Mouse (Mus musculus) forebrain, embryonic 15.5 days (tissue): ENCODE data around the gene 2510039O18Rik. TPM values are rescaled to one million over a fixed set of nuclear protein-coding genes. Genes with fewer than 3 reads are reported as not detected.
A peak's percentile ranks its signal among the peaks of the same experiment; 100 is the strongest.

Experiments
- ATAC-seq: fragments of 200-750 bp; cut with Nextera tagmentation; replicated peaks from 2 replicates; pipeline ENCODE4 v1.8.0; 2017; ENCODE audit warnings: mild to moderate bottlenecking, moderate TSS enrichment, moderate library complexity
- H3K27ac ChIP-seq: fragments of 300-500 bp; sonication (generic); replicated peaks from 2 replicates; pipeline ENCODE4 v1.5.1; 2015; ENCODE audit warnings: mild to moderate bottlenecking, inconsistent platforms
- H3K27me3 ChIP-seq: fragments of 300-500 bp; sonication (generic); 2 replicates; pipeline ENCODE4 v1.6.1; 2015; ENCODE audit warnings: inconsistent platforms
- H3K36me3 ChIP-seq: fragments of 300-500 bp; sonication (generic); 2 replicates; pipeline ENCODE4 v1.6.1; 2015; ENCODE audit warnings: mild to moderate bottlenecking, inconsistent platforms
- H3K4me1 ChIP-seq: fragments of 300-500 bp; sonication (generic); 2 replicates; pipeline ENCODE4 v1.6.1; 2015; ENCODE audit warnings: inconsistent platforms
- H3K4me2 ChIP-seq: fragments of 300-500 bp; sonication (generic); replicated peaks from 2 replicates; pipeline ENCODE4 v1.6.1; 2015; ENCODE audit warnings: mild to moderate bottlenecking, inconsistent platforms
- H3K4me3 ChIP-seq: fragments of 300-500 bp; sonication (generic); 2 replicates; pipeline ENCODE4 v1.5.1; 2015; ENCODE audit warnings: mild to moderate bottlenecking, inconsistent platforms
- H3K9ac ChIP-seq: fragments of 300-500 bp; sonication (generic); replicated peaks from 2 replicates; pipeline ENCODE4 v1.6.1; 2015; ENCODE audit warnings: mild to moderate bottlenecking, inconsistent platforms
- H3K9me3 ChIP-seq: fragments of 300-500 bp; sonication (generic); 2 replicates; pipeline ENCODE4 v1.6.1; 2016; ENCODE audit warnings: inconsistent platforms
- WGBS: fragments of 180-500 bp; shearing (Covaris S2); methylation state at CpG from one replicate; pipeline ENCODE4 v1.1.7; 2015; ENCODE audit warnings: mixed read lengths; 5-methylcytosine and 5-hydroxymethylcytosine counted together
- polyA plus RNA-seq: library from polyadenylated mRNA; unstranded; fragments of >200 nt; fragmentation: Nextera tagmentation; extraction: Ambion mirVana; gene quantifications from 2 replicates; pipeline ENCODE4 v1.2.1, GENCODE M21; 2015

Gene 2510039O18Rik
- polyA plus RNA-seq, 1 experiment from 2014 or later, result 13.8 TPM

GRCm38 (mm10) chr4:147918459-147919121, 22.1 kb upstream of the 2510039O18Rik start:
- Histone ChIP-seq H3K9ac (no peak overlapping the region), H3K27ac (no peak overlapping the region), H3K36me3 (no peaks in the 10 kb centered on the region), H3K4me2 (no peak overlapping the region), H3K27me3 (no peaks in the 10 kb centered on the region), H3K4me1 (no peaks in the 10 kb centered on the region), H3K9me3 (no peaks in the 10 kb centered on the region), H3K4me3 (no peak overlapping the region)
- no peak for ATAC-seq
- WGBS, result 57% methylated on average over 7 of the region's 7 CpGs

DNA sequence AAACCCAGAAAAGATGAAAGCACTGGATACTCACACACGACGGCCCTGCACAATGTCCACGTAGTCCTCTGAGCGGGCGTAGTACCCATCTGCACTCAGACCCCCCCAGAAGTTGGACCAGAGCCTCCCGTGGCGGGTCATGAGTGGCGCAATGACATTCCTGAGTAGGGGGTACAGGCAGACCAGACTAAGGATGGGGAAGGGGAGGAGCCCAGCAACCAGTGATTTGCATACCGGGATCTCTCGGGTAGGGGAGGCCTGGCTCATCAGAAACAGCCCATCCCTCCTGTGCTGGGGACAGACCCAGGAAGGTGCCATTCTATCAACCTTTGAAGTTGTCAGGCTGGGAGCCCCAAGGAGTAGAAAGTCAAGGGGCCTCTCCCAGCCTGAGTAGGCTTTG, 19.7 kb upstream of the 2510039O18Rik start:
- no peaks in the 10 kb centered on the region for H3K27me3 ChIP-seq

GRCm38 (mm10) chr4:147922341-147922740, 18.4 kb upstream of the 2510039O18Rik start:
- H3K9me3 ChIP-seq, result no peaks in the 10 kb centered on the region
- H3K9ac ChIP-seq, result no peak overlapping the region
- no peaks in the 10 kb centered on the region for H3K4me1 ChIP-seq
- no peak overlapping the region for H3K4me3 ChIP-seq
- H3K27me3 ChIP-seq, result no peaks in the 10 kb centered on the region
- no peak overlapping the region for H3K27ac ChIP-seq
- no peaks in the 10 kb centered on the region for H3K36me3 ChIP-seq
- WGBS, result 81% methylated on average over 11 of the region's 11 CpGs
- no peak for ATAC-seq
- H3K4me2 ChIP-seq, result no peak overlapping the region

More for the DNA sequence above, 19.7 kb upstream of the 2510039O18Rik start:
- H3K4me1 ChIP-seq, result no peaks in the 10 kb centered on the region
- 0 out of 2 replicates have a peak, but pooled peaks have one; percentile 41 for ATAC-seq
- H3K36me3 ChIP-seq, result no peaks in the 10 kb centered on the region
- H3K4me3 ChIP-seq, result no peak overlapping the region
- WGBS, result 26% methylated on average over 10 of the region's 10 CpGs
- H3K9me3 ChIP-seq, result no peaks in the 10 kb centered on the region
- H3K4me2 ChIP-seq, result no peak overlapping the region
- no peak overlapping the region for H3K9ac ChIP-seq
- H3K27ac ChIP-seq, result no peak overlapping the region

DNA sequence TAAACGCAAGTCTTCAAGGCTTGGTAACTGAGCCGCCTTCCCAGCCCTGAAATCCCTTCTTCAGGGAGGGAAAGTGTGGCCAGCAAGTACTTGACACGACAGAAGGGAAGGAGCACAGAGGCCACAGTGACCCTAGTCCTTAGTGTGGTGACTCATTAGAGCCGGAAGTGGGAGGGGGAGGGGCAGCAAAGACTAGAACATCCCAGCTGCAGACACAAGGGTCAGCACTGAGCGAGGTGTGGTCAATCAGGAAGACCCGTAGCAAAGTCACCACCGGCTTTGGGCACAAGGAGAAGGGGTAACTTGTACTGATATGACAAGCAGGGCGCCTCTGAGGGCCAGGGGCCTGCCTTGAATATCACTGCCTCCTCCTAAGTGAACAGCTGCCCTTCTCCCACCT, 13.0 kb upstream of the 2510039O18Rik start:
- H3K4me1 ChIP-seq, result no peaks in the 10 kb centered on the region
- no peak for ATAC-seq
- H3K9ac ChIP-seq, result no peak overlapping the region
- H3K4me3 ChIP-seq, result no peak overlapping the region
- H3K27ac ChIP-seq, result no peak overlapping the region
- H3K36me3 ChIP-seq, result no peaks in the 10 kb centered on the region
- H3K9me3 ChIP-seq, result no peaks in the 10 kb centered on the region
- no peaks in the 10 kb centered on the region for H3K27me3 ChIP-seq
- no peak overlapping the region for H3K4me2 ChIP-seq
- WGBS, result 45% methylated on average over 8 of the region's 8 CpGs

GRCm38 (mm10) chr4:147928136-147928535, 12.6 kb upstream of the 2510039O18Rik start:
- H3K4me2 ChIP-seq, result no peak overlapping the region
- H3K9ac ChIP-seq, result no peak overlapping the region
- H3K4me1 ChIP-seq, result no peaks in the 10 kb centered on the region
- H3K27me3 ChIP-seq, result no peaks in the 10 kb centered on the region
- H3K9me3 ChIP-seq, result no peaks in the 10 kb centered on the region
- H3K27ac ChIP-seq, result no peak overlapping the region
- no peaks in the 10 kb centered on the region for H3K36me3 ChIP-seq
- H3K4me3 ChIP-seq, result no peak overlapping the region
- WGBS, result 9% methylated on average over 8 of the region's 9 CpGs
- no peak for ATAC-seq

DNA sequence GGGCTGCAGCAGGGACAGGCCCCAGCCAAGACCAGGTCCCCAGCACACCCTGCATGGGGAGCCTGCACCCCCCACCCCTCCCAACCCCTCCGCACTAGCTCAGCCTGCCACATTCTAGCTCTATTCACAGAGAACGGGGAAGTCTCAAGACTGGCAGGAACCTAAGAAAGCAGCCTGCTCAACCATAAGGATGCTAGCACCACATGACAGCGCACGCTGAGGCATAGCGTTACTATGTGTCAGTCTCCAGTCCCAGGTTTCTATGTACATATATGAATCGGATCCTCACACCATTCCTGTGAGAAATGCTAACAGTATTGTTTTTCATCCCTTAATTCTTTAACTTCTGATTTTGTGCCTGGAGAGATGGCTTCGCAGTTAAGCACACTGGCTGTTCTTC, 12.2 kb upstream of the 2510039O18Rik start:
- H3K4me3 ChIP-seq, result no peak overlapping the region
- WGBS, result 58% methylated on average over 7 of the region's 7 CpGs
- no peak overlapping the region for H3K4me2 ChIP-seq
- ATAC-seq, result peak; percentile 51; the same call in 1 of the 2 replicates
- no peak overlapping the region for H3K9ac ChIP-seq
- no peaks in the 10 kb centered on the region for H3K9me3 ChIP-seq
- H3K27ac ChIP-seq, result no peak overlapping the region
- no peaks in the 10 kb centered on the region for H3K36me3 ChIP-seq
- H3K4me1 ChIP-seq, result no peaks in the 10 kb centered on the region
- no peaks in the 10 kb centered on the region for H3K27me3 ChIP-seq

- Histone ChIP-seq H3K9me3 (no peaks in the 10 kb centered on the region), H3K9ac (no peak overlapping the region), H3K27ac (no peak overlapping the region), H3K4me3 (no peak overlapping the region), H3K36me3 (no peaks in the 10 kb centered on the region), H3K4me2 (no peak overlapping the region), H3K27me3 (no peaks in the 10 kb centered on the region), H3K4me1 (no peaks in the 10 kb centered on the region)
- 95% methylated on average over 14 of the region's 14 CpGs for WGBS
- ATAC-seq, result no peak
Measured at GRCm38 (mm10) chr4:147930946-147931345, 9.7 kb upstream of the 2510039O18Rik start.

DNA sequence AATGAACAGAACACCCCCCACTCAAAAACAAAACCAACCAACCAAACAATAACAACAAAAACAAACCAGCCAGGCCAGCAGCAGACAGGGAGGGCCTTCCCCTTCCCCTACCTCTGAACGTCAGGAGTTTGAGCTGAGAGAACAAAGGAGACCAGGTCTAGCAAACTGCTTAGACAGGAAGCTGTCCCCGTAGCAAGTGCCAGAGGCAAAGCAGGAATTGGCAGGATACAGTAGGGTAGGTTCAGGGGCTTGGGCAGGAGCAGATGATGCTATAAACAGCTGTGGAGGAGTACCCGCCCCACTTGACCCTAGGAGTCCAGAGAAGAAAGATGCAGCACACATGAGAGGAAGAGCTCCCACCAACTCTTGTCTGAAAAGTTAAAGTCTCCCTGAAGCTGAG, 6.6 kb upstream of the 2510039O18Rik start:
- H3K27me3 ChIP-seq, result no peaks in the 10 kb centered on the region
- no peak overlapping the region for H3K4me3 ChIP-seq
- no peak for ATAC-seq
- no peaks in the 10 kb centered on the region for H3K9me3 ChIP-seq
- no peak overlapping the region for H3K4me2 ChIP-seq
- no peak overlapping the region for H3K27ac ChIP-seq
- H3K4me1 ChIP-seq, result peaks cover 3% of the 10 kb centered on the region; the same call in 1 of the 2 replicates
- WGBS, result 50% methylated on average over 3 of the region's 3 CpGs
- no peak overlapping the region for H3K9ac ChIP-seq
- H3K36me3 ChIP-seq, result no peaks in the 10 kb centered on the region

GRCm38 (mm10) chr4:147934611-147935010, 6.1 kb upstream of the 2510039O18Rik start:
- no peaks in the 10 kb centered on the region for H3K9me3 ChIP-seq
- no peaks in the 10 kb centered on the region for H3K36me3 ChIP-seq
- WGBS, result 76% methylated on average over 4 of the region's 4 CpGs
- H3K4me3 ChIP-seq, result no peak overlapping the region
- no peaks in the 10 kb centered on the region for H3K27me3 ChIP-seq
- H3K4me2 ChIP-seq, result no peak overlapping the region
- no peak for ATAC-seq
- peaks cover 4% of the 10 kb centered on the region; the same call in 1 of the 2 replicates for H3K4me1 ChIP-seq
- H3K9ac ChIP-seq, result no peak overlapping the region
- no peak overlapping the region for H3K27ac ChIP-seq

GRCm38 (mm10) chr4:147935904-147936303, 4.8 kb upstream of the 2510039O18Rik start:
- H3K9me3 ChIP-seq, result no peaks in the 10 kb centered on the region
- peak overlapping the region; percentile 53 for H3K4me3 ChIP-seq
- WGBS, result 20% methylated on average over 9 of the region's 9 CpGs
- peak overlapping the region; percentile 90 for H3K4me2 ChIP-seq
- ATAC-seq, result no peak
- H3K36me3 ChIP-seq, result no peaks in the 10 kb centered on the region
- peaks cover 12% of the 10 kb centered on the region for H3K4me1 ChIP-seq
- H3K27ac ChIP-seq, result no peak overlapping the region
- H3K9ac ChIP-seq, result peak overlapping the region; percentile 54; the same call in 1 of the 2 replicates
- no peaks in the 10 kb centered on the region for H3K27me3 ChIP-seq

DNA sequence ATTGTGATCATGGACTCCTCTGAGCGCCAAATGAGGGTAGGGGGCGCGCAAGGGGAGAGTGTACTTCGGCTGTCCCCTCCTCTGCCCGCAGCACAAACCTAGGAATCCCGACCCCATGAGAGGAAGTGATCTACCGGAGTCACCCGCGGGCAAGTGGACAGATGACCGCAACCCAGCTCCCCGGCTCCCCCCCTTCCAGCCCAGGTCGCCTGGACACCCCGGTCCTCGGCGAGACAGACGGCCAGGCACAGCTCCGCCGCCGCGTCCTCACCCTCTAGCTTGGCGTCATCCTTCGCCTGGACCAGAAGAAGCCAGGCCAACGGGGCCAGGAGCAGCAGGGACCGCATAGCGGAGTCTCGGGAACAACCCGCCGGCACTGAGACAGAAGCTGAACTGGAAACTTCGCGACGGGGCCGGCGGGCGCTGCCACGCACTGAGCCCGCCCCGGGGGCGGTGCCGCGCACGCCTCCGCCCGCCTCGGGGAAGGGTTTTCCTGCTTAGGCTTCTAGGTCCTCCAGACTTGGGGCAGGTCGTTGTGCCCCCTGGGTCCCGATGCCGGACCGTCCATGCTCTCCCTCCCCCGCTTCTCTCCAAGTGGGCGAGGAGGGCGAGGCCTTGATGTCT, 4.3 kb upstream of the 2510039O18Rik start, which contains the start of gene Plod1:
Plod1 (minus strand) TSS at position 437 of the 624 bp plus-strand sequence.
- Histone ChIP-seq H3K4me3 (peak within 1 kb of the TSS; percentile 53), H3K9ac (peak within 1 kb of the TSS; percentile 54), H3K4me2 (peak within 1 kb of the TSS; percentile 90), H3K36me3 (no peaks in the 10 kb centered on the region), H3K4me1 (peaks cover 14% of the 10 kb centered on the region), H3K27me3 (no peaks in the 10 kb centered on the region), H3K27ac (peak within 1 kb of the TSS; percentile 33; the same call in 1 of the 2 replicates), H3K9me3 (no peaks in the 10 kb centered on the region)
- WGBS, result under 1% methylated on average over 43 of the region's 51 CpGs
- peak; percentile 41 for ATAC-seq

GRCm38 (mm10) chr4:147937021-147937420, 3.7 kb upstream of the 2510039O18Rik start:
- Histone ChIP-seq H3K27ac (no peak overlapping the region), H3K4me1 (peaks cover 20% of the 10 kb centered on the region), H3K4me3 (peak overlapping the region; percentile 53), H3K9me3 (no peaks in the 10 kb centered on the region), H3K36me3 (no peaks in the 10 kb centered on the region), H3K27me3 (no peaks in the 10 kb centered on the region), H3K9ac (peak overlapping the region; percentile 54; the same call in 1 of the 2 replicates), H3K4me2 (peak overlapping the region; percentile 90)
- no peak for ATAC-seq
- 39% methylated on average over 3 of the region's 3 CpGs for WGBS
